Mouse (Mus musculus): Measurements from ENCODE around the gene Zfp607a. TPM values are rescaled to one million over a fixed set of nuclear protein-coding genes. Genes with fewer than 3 reads are reported as not detected.
"Not testable (repeated sequence)": the region's sequence is repeated elsewhere in the genome, so short reads cannot be mapped to it uniquely, and the experiment has no call there.

Zfp607a gene
- total RNA-seq (2021): 1 to 10 TPM; 2.2 to 2.3 TPM

- DNase-seq (ENCODE audit: extremely low spot score in 1 of 2, low spot score in 1 of 2): no peak
These were observed at the start of gene Zfp607a for GRCm38 (mm10) chr7:27857227-27857626. Zfp607a (plus strand) TSS chr7:27857527.

- DNase-seq (ENCODE audit: extremely low spot score in 1 of 2, low spot score in 1 of 2): no peak
These were observed 38.7 kb upstream of the Zfp607a start for GRCm38 (mm10) chr7:27818526-27819110.

GRCm38 (mm10) chr7:27822611-27823010, 34.7 kb upstream of the Zfp607a start:
- no peak for DNase-seq (ENCODE audit: extremely low spot score in 1 of 2, low spot score in 1 of 2)

DNA sequence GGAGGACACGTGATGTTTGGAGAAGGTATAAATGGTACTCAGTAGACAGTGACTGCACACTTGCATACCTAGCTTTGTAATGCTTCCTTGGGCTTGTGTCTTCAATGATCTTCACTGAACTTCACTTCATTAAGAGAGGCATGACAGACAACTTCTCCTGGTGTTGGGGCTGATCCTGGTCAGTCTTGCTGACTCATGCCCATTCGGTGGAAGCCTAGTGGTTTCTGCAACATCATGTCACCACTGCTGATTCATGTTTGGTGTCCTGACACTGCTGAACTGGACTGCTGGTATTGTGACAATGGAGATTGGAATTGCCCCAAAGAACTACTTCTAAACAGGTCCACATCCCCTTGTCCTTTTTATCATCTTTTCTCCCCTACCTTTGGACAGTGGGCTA, 23.2 kb upstream of the Zfp607a start:
- no peak for DNase-seq (ENCODE audit: extremely low spot score in 1 of 2, low spot score in 1 of 2)

DNA sequence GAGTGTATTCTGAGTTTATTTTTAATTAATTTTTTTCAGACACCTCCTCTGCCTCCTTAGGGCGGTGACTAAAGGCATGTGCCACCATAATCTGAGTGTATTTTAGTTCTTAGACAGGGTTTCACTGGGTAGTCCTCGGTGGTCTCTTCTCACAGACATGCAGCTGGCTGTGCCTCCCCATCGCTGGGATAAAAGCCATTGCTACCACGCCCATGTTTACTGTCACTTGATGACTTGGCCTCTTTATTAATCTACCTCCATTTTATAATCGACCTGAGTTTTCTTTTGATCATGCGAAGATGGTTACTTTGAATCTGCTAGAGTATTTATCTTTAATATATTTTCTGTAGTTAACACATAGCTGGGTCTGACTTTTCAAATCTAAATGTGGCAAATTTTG, 19.4 kb upstream of the Zfp607a start:
- DNase-seq (ENCODE audit: extremely low spot score in 1 of 2, low spot score in 1 of 2): no peak

DNA sequence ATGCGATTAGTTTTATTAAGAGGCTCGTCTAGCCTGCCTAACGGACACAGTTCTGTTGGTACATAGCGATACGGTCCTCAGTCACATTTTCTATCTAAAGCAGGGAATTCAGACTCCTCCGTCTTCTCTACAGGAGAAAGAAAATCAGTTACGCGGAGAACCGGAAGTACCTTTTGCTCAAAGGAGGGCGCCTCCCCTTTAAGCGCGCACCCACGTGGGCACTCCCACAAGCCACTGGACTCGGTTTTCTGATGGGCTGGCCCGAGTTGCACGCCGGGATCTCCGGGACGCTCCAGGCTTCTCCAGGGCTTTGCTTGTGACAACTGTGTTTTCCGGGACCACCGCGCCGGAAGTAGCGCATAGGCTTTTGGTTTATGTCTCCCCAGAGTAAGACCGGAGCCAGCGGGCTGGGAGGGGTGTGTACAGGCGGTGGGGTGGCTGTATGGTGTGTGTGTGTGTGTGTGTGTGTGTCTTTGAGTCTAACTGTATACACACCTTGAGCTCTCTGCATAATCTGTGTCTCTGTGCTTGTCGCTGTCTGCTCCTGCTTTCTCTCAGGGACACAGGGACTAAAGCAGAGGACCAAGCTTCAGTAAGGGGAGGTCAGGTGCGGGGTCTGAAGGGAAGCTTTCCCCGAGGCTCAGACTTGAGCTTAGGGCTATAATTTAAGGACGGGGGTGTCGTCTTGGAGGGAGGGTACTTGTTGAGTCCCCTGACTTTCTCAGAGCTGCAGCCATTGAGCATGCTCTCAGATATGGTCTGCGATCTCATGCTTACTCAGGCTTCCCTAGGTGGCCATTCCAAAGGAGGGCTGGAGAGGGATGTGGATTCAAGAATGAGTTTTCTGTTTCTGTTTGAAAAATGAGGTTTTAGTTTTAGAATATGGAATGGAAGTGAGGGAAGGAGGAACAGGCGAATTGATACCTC, 18.7 kb upstream of the Zfp607a start, which contains the start of gene Zfp59:
Zfp59 (plus strand) TSS at position 285 of the 927 bp plus-strand sequence.
- peak; percentile 67 for DNase-seq (ENCODE audit: extremely low spot score in 1 of 2, low spot score in 1 of 2)

- no peak for DNase-seq (ENCODE audit: extremely low spot score in 1 of 2, low spot score in 1 of 2)
These were observed 17.7 kb upstream of the Zfp607a start for GRCm38 (mm10) chr7:27839596-27839995.

DNA sequence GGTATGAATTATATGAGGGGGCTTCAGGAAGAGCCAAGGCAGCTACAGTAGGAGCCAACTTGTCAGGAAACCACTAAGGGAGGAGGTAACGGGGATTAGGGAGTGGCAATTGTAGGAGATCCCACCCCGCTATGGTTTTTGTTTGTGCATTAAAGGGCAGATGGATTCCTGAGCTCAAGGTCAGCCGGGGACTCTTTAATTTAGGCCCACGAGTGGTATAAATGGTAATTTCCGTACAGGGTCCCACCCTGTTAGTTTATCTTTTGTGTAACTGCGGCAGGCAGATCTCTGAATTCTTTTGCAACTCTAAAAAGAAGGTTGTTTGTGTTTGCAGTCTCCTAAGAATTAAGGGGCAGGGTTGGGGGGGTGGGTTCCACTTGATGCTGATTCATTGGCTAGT, 17.2 kb upstream of the Zfp607a start:
- no peak for DNase-seq (ENCODE audit: extremely low spot score in 1 of 2, low spot score in 1 of 2)

DNA sequence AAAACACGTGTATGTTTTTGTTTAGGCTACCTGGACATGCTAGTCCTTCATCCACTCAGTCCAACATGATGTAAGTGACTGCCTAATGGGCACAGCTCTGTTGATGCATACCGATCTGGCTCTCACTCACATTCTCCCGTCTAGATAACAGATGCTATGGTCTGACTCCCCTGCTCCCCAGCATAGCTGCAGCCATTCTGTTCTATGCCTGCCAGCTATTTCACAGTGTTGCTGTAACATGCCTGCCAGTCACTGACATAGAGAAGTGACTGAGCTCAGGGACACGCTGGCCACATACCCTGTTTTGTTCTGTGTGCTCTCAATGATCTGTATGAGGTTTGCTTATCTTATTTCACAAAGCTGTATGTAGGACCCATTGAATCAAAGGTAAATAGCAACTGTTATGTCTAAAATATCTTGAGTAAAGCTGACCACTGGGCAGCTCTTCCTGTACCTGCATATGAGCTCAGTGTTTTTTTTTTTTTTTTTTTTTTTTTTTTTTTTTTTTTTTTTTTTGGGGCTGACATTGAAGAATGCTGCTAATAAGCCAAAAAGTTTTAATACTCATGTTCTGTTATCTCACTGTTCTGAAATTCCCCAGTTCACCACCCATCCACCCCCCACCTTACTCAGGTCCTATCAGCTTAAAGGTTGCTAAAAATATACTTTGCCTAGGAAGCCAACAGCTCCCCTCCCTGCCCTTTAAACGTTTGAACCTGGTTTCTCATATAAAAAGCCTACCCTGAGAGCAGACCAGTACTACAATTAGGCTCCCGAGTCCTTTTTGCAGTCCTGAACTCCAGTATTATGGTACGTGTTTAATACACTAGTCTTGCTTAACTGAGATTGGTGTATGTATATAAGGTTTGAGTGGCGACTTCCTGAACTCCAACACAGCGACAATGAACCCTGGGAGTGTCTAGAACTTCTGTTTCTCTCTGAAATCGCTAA, 2.2 kb downstream of the Zfp607a start:
- DNase-seq (ENCODE audit: extremely low spot score in 1 of 2, low spot score in 1 of 2): no peak

DNA sequence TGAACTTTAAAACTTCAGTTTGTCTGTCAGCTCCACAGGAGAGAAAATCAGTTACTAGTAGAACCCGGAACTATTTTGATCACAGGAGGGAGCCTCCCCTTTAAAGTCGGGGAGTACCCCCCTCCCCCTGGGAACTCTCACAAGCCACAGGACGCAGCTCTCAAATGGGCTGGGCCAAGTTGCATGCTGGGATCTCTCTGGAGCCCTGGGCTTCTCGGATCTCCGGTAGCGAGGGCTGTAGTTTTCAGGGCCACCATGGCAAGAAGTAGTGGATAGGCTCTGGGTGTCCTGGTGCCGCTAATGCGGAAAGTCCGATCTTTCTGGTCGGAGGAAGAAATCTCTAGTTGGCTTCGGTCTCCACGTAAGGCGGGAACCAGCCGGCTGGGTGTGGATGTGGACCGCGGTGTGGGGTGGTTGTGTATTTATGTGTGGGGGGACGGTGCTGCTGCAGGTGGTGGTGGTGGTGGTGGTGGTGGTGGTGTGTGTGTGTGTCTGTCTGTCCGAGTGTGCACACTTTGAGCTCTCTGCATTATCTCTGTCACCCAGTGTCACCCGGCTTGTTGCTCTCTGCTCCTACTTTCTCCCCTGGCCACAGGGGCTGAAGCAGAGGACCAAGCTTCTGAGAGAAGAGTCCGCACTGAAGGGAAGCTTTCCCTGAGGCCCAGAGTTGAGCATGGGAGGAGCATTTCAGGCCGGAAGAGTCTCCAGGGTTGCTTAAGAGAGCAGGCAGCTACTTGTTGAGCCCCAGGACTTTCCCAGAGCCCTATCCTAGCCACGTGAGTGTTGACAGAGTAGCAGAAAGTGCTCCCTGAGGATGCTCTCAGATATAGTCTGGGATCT, 3.3 kb downstream of the Zfp607a start:
- peak; percentile 31 to 41 for DNase-seq (ENCODE audit: extremely low spot score in 1 of 2, low spot score in 1 of 2)

- DNase-seq (ENCODE audit: extremely low spot score in 1 of 2, low spot score in 1 of 2): not testable (repeated sequence)
These were observed 5.3 kb downstream of the Zfp607a start for GRCm38 (mm10) chr7:27862578-27862977.

DNA sequence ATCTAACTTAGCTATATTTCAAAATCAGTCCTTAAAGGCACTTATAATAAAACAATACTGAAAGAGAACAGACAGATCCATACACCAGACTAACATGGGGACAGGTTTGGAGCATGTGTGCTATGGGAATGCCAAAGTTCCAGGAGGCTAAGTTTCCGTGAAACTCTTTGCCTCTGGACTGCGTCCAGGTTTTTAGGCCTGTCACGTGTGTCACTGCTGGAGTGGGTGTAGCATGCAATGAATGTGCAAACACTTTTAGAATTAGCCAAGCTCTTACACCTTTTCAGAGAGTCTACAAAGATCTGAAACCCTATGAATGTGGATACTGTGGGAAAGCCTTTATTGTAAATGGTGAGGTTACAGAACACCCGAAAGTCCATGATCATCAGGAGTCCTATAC, 24.4 kb downstream of the Zfp607a start:
- no peak for DNase-seq (ENCODE audit: extremely low spot score in 1 of 2, low spot score in 1 of 2)

DNA sequence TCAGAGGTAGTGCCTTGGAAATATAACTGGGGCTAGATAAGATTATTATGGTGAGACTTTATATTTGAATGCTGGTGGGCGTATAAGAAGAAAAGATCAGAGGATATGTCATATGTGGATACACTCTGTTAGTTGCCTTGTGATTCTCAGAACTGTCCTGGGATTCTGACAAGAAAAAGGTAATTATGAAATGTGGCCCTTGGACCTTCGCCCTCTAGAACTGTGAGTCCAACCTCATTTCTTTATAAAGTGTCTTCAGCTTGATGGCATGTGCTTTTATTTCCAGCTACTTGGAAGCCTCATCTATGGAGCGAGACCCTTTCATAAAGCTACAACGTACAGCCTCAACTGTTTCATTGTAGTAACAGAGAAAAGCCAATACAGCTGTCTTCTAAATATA, 43.3 kb downstream of the Zfp607a start:
- DNase-seq (ENCODE audit: extremely low spot score in 1 of 2, low spot score in 1 of 2): no peak

- DNase-seq (ENCODE audit: extremely low spot score in 1 of 2, low spot score in 1 of 2): no peak
These were observed 47.9 kb downstream of the Zfp607a start for GRCm38 (mm10) chr7:27905061-27905848.

- not testable (repeated sequence) for DNase-seq (ENCODE audit: extremely low spot score in 1 of 2, low spot score in 1 of 2)
These were observed 53.6 kb downstream of the Zfp607a start for GRCm38 (mm10) chr7:27910952-27911351.

GRCm38 (mm10) chr7:27927041-27927440, 69.7 kb downstream of the Zfp607a start:
- not testable (repeated sequence) for DNase-seq (ENCODE audit: extremely low spot score in 1 of 2, low spot score in 1 of 2)

DNA sequence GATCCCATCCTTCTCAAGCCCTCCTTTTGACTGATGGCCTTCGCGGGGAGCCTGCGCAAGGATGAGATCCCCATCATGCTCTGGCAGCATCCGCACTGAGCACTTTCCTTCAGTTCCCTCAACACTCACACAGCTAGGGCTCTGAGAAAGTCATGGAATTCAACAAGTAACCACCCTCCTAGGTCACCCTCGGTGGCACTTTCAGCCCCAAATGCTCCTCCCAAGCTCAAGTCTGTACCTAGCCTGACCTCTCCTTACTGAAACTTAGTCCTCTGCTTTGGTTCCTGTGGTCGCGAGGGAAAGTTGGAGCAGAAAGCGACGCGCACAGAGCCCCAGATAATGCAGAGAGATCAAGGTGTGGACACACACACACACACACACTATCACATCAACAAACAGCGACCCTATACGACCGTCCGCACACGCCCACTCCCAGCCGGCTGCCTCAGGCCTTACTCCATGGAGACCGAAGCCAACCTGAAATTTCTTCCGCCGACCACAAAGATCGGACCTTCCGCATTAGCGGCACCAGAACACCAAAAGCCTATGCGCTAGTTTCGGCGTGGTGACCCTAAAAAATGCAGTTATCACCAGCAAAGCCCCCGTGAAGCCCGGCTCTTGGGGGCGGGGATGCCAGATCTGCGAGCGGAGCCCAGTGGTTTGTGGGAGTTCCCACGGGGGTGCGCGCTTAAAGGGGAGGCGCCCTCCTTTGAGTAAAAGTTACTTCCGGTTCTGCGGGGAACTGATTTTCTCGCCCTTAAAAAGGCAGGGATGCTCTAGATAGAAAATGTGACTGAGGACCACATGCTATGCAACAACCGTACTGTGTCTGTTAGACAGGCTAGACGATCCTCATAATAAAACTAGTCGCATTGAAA, 71.7 kb downstream of the Zfp607a start, which contains the start of gene Zfp974:
Zfp974 (minus strand) TSS at position 643 of the 878 bp plus-strand sequence.
- DNase-seq (ENCODE audit: extremely low spot score in 1 of 2, low spot score in 1 of 2): peak; percentile 30 to 56

All from layer of hippocampus, postnatal 25 days (tissue).